Mouse (Mus musculus) C2C12 (cell line): ENCODE results near the gene Ormdl3. TPM values are rescaled to one million over a fixed set of nuclear protein-coding genes. Genes with fewer than 3 reads are reported as not detected.

Source experiments
- H3K27me3 ChIP-seq: one replicate; pipeline ENCODE4 v1.6.1; 2011; ENCODE audit not compliant: control insufficient read depth, insufficient read depth, insufficient read length
- H3K36me3 ChIP-seq: one replicate; pipeline ENCODE4 v1.6.1; 2011; ENCODE audit not compliant: control insufficient read depth, insufficient read depth
- H3K4me3 ChIP-seq: one replicate; pipeline ENCODE4 v1.5.1; 2011; ENCODE audit warnings: mild to moderate bottlenecking, control low read depth; ENCODE audit not compliant: poor library complexity, insufficient read depth, severe bottlenecking
- H3K79me2 ChIP-seq: one replicate; pipeline ENCODE4 v1.6.1; 2011; ENCODE audit not compliant: control insufficient read depth, insufficient read depth
- H3K79me3 ChIP-seq: one replicate; pipeline ENCODE4 v1.6.1; 2011; ENCODE audit warnings: low read depth, control low read depth
- H3ac ChIP-seq: one replicate; pipeline ENCODE3; 2011; ENCODE audit warnings: low read depth; ENCODE audit not compliant: control insufficient read depth, insufficient read length
- CEBPB ChIP-seq: IDR thresholded peaks from one replicate; pipeline ENCODE4 v1.6.1; 2011; ENCODE audit warnings: low read depth, mild to moderate bottlenecking, control low read depth, moderate library complexity
- CTCF ChIP-seq: IDR thresholded peaks from one replicate; pipeline ENCODE4 v1.5.1; 2011; ENCODE audit not compliant: control insufficient read depth, insufficient read depth, insufficient read length
- FOSL1 ChIP-seq: IDR thresholded peaks from one replicate; pipeline ENCODE4 v1.8.0; 2011; ENCODE audit warnings: mild to moderate bottlenecking, low read length; ENCODE audit not compliant: poor library complexity, insufficient read depth, severe bottlenecking
- MAX ChIP-seq: IDR thresholded peaks from one replicate; pipeline ENCODE4 v1.6.1; 2011; ENCODE audit warnings: mild to moderate bottlenecking, control low read depth
- MYOD1 ChIP-seq: IDR thresholded peaks from one replicate; pipeline ENCODE4 v1.6.1; 2011; ENCODE audit warnings: low read depth; ENCODE audit not compliant: control insufficient read depth, insufficient read length
- MYOG ChIP-seq: IDR thresholded peaks from one replicate; pipeline ENCODE4 v1.6.1; 2011; ENCODE audit not compliant: control insufficient read depth, insufficient read length; ENCODE audit errors: extremely low read depth
- USF1 ChIP-seq: IDR thresholded peaks from one replicate; pipeline ENCODE4 v1.6.1; 2011; ENCODE audit warnings: low read depth, mild to moderate bottlenecking, control low read depth, moderate library complexity
- polyA plus RNA-seq: library from polyadenylated mRNA; unstranded; fragments of >200 nt; fragmentation: generic; extraction: Trizol; gene quantifications from one replicate; pipeline ENCODE4 v1.2.1, GENCODE M21; 2012; ENCODE audit warnings: missing spikeins

Ormdl3 gene
- polyA plus RNA-seq, 1 experiment, result 25.0 TPM

DNA sequence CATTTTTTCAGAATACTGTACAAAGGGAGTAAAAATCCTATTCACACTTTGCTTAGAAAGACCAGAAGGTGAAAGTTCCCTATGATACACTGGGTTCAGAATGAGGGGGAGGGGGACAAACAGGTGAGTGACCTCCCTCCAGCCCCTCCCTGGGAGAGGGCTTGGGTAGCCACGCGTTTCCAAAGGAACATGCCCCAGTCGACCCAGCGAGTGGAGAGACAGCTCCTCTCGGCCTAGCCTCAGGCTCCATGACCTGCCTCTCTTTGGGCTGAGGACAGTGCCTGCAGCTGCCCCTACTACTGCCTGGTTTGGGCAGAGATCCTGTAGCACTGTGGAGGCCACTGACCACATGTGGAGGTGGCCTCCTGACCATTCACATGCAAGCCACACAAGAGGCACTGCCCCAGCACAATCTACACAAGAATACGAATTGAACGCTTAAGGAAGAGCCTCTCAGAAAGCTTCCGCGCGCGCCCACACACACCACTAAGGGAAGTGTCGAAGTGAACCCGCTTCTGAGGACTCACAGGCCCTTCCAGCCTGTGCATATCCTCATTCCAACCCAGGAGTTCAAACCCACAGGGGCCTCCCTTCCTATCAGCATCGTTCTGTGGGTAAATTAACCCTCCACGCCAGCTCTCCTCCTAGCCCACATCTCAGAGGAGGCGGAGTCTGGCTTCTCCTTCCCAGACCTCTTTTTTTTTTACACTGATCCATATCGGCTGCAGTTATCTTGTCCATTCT lies 5.7 kb downstream of the Ormdl3 start:
- H3K4me3 ChIP-seq, result no peak overlapping the region
- TF ChIP-seq USF1, result no peak
- no peak for TF ChIP-seq MAX
- no peak for TF ChIP-seq CTCF
- TF ChIP-seq MYOG, result no peak
- no peak for TF ChIP-seq FOSL1
- no peak for TF ChIP-seq MYOD1
- no peak for TF ChIP-seq CEBPB
- peaks cover 13% of the 10 kb centered on the region for H3K79me3 ChIP-seq
- no peak overlapping the region for H3ac ChIP-seq
- H3K27me3 ChIP-seq, result no peaks in the 10 kb centered on the region
- H3K79me2 ChIP-seq, result peaks cover 27% of the 10 kb centered on the region
- peaks cover 11% of the 10 kb centered on the region for H3K36me3 ChIP-seq

DNA sequence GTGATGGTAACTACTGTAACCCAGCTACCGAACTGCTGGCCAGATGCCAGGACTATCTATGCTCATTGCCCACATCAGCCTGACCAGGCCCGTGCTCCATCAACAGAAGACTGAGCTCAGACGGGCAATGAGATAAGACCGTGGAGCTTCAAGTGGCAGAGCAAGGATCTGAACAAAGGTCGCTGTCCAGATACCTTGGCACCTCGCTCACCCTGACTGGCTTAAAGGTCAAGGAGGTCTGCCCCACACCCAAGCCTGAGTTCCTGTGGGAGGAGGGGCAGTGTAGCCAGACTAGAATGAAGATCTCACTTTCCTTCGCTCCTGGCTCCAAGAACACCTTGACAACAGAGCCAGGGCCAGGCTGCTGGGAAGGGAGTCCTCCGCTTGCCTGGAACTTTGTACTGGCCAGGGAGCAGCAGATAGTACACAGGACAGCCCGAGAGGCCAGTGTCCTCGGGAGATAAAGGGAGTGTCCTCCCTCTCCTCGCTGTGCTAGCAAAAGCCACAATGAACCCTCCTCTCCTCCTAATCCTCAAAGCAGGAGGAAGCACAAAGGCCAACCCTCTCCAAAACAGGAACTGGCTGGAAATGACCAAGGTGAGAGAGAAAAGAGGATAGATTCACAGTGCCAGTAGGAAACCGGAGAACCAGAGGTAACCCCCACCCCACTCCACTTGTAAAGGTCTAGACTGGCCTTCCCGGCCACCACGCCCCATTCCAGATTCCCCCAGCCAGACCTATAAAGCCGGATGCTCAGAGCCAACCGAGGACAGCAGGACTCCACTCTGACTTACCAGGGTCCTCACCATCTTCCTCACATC lies 6.7 kb downstream of the Ormdl3 start:
- H3K4me3 ChIP-seq, result no peak overlapping the region
- H3K79me3 ChIP-seq, result peaks cover 6% of the 10 kb centered on the region
- no peak overlapping the region for H3ac ChIP-seq

DNA sequence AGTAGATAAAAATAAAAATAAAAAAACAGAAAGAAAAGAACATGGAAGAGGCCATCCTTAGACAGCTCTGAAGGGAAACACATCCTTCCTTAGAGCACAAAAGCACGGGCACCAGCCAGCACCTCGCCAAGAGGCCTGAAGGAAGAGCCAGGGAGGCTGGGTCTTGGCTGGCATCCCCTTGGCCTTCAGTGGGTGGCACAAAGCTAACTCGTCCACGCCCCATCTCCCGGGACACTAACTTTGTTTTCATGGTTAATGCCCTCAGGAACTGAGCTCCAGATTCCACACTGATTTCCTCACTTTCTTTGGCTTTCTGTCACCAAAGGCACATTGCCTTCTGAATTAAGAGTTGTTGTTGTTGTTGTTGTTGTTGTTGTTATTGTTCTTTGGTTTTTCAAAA lies 9.4 kb downstream of the Ormdl3 start:
- H3K79me3 ChIP-seq, result no peaks in the 10 kb centered on the region
- H3K27me3 ChIP-seq, result peaks cover 1% of the 10 kb centered on the region
- H3K36me3 ChIP-seq, result peaks cover 4% of the 10 kb centered on the region
- TF ChIP-seq MYOD1 (no peak), USF1 (no peak), CTCF (no peak), CEBPB (no peak), MAX (no peak), MYOG (no peak), FOSL1 (no peak)
- no peaks in the 10 kb centered on the region for H3K79me2 ChIP-seq
- no peak overlapping the region for H3ac ChIP-seq
- no peak overlapping the region for H3K4me3 ChIP-seq

More for the DNA sequence above, 6.7 kb downstream of the Ormdl3 start:
- Histone ChIP-seq H3K27me3 (no peaks in the 10 kb centered on the region), H3K36me3 (peaks cover 11% of the 10 kb centered on the region), H3K79me2 (peaks cover 17% of the 10 kb centered on the region)
- TF ChIP-seq FOSL1, result no peak
- TF ChIP-seq CEBPB, result no peak
- TF ChIP-seq MYOD1, result no peak
- TF ChIP-seq USF1, result no peak
- no peak for TF ChIP-seq MAX
- no peak for TF ChIP-seq CTCF
- no peak for TF ChIP-seq MYOG

DNA sequence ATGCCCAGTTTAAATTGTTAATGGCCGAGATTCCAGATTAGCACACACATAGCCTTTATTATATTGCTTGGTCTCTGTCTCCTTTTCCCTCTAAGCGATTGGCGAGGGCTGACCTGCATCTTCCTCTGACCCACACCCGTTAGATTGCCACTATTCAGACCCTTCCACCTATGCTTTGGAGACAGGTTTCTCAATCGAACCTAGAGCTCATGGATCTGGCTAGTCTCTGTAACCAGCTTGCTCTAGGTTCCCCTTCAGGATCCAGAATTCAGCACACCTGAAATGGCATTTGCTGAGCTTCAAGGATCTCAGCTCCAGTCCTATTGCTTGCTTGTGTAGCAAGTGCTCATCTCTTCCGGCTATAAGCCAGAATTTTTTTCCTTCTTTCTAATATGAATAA lies 17.7 kb downstream of the Ormdl3 start:
- Histone ChIP-seq H3K4me3 (no peak overlapping the region), H3K79me3 (no peaks in the 10 kb centered on the region), H3K27me3 (peaks cover 51% of the 10 kb centered on the region), H3K36me3 (no peaks in the 10 kb centered on the region), H3ac (no peak overlapping the region), H3K79me2 (no peaks in the 10 kb centered on the region)
- no peak for TF ChIP-seq FOSL1

DNA sequence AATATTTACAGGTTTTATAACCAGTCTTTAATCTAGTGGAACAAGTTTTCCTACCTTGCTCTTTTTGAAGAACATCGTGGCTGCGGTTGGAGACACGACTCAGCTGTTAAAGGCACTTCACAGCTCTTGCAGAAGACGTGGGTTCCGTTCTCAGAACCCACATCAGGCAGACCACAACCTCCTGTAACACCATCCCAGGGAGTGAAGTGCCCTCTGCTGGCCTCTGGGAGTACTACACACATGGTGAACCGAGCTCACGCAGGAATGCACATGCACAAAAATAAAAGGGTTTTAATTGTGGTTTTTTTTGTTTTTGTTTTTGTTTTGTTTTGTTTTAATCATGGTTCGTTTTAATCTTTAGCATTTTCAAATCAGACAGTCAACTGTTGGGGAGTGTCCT lies 18.8 kb downstream of the Ormdl3 start:
- no peak overlapping the region for H3ac ChIP-seq
- H3K4me3 ChIP-seq, result no peak overlapping the region
- no peak for TF ChIP-seq USF1
- no peak for TF ChIP-seq FOSL1
- no peak for TF ChIP-seq MYOD1
- TF ChIP-seq CEBPB, result no peak
- no peak for TF ChIP-seq MAX
- no peak for TF ChIP-seq MYOG
- TF ChIP-seq CTCF, result no peak
- H3K36me3 ChIP-seq, result no peaks in the 10 kb centered on the region
- no peaks in the 10 kb centered on the region for H3K79me3 ChIP-seq
- no peaks in the 10 kb centered on the region for H3K79me2 ChIP-seq
- peaks cover 61% of the 10 kb centered on the region for H3K27me3 ChIP-seq
